Mouse (Mus musculus): Measurements from ENCODE around the gene Sh3bp1. TPM values are rescaled to one million over a fixed set of nuclear protein-coding genes. Genes with fewer than 3 reads are reported as not detected.

The Sh3bp1 gene
- polyA plus RNA-seq, 1 experiment, result not detected

GRCm38 (mm10) chr15:78862280-78862679 lies 37.3 kb upstream of the Sh3bp1 start:
- TF ChIP-seq CTCF (IDR thresholded peaks at IDR 0.05; ENCODE audit: insufficient read depth, low read depth, low read length) (no peak), POLR2A (IDR thresholded peaks at IDR 0.05; ENCODE audit: insufficient read depth, low read depth, low read length) (no peak)
- WGBS, result 90% methylated on average over 5 of the region's 5 CpGs
- Histone ChIP-seq H3K4me1 (ENCODE audit: control insufficient read depth, insufficient read depth, low read length) (0 out of 2 replicates have a peak, but pooled peaks cover 2% of the 10 kb centered on the region), H3K27ac (ENCODE audit: insufficient read depth, low read depth, low read length) (no peak overlapping the region), H3K4me3 (ENCODE audit: insufficient read depth, low read depth, low read length) (no peak overlapping the region)

GRCm38 (mm10) chr15:78863154-78863553 lies 36.4 kb upstream of the Sh3bp1 start:
- no peak for TF ChIP-seq CTCF (IDR thresholded peaks at IDR 0.05; ENCODE audit: insufficient read depth, low read depth, low read length)
- no peak for TF ChIP-seq POLR2A (IDR thresholded peaks at IDR 0.05; ENCODE audit: insufficient read depth, low read depth, low read length)
- 62% methylated on average over 2 of the region's 2 CpGs for WGBS

GRCm38 (mm10) chr15:78863852-78864253 lies 35.7 kb upstream of the Sh3bp1 start:
- Histone ChIP-seq H3K4me1 (ENCODE audit: control insufficient read depth, insufficient read depth, low read length) (peaks cover 8% of the 10 kb centered on the region), H3K4me3 (ENCODE audit: insufficient read depth, low read depth, low read length) (no peak overlapping the region), H3K27ac (ENCODE audit: insufficient read depth, low read depth, low read length) (no peak overlapping the region)
- WGBS, result 67% methylated on average over 13 of the region's 13 CpGs
- TF ChIP-seq POLR2A (IDR thresholded peaks at IDR 0.05; ENCODE audit: insufficient read depth, low read depth, low read length) (no peak), CTCF (IDR thresholded peaks at IDR 0.05; ENCODE audit: insufficient read depth, low read depth, low read length) (no peak)

More at GRCm38 (mm10) chr15:78863154-78863553, 36.4 kb upstream of the Sh3bp1 start:
- no peak overlapping the region for H3K27ac ChIP-seq (ENCODE audit: insufficient read depth, low read depth, low read length)
- H3K4me3 ChIP-seq (ENCODE audit: insufficient read depth, low read depth, low read length), result no peak overlapping the region
- H3K4me1 ChIP-seq (ENCODE audit: control insufficient read depth, insufficient read depth, low read length), result 0 out of 2 replicates have a peak, but pooled peaks cover 2% of the 10 kb centered on the region

- Histone ChIP-seq H3K4me1 (ENCODE audit: control insufficient read depth, insufficient read depth, low read length) (peaks cover 10% of the 10 kb centered on the region), H3K4me3 (ENCODE audit: insufficient read depth, low read depth, low read length) (no peak overlapping the region), H3K27ac (ENCODE audit: insufficient read depth, low read depth, low read length) (peak overlapping the region; percentile 62; the same call in 1 of the 2 replicates)
- 33% methylated on average over 9 of the region's 9 CpGs for WGBS
- no peak for TF ChIP-seq CTCF (IDR thresholded peaks at IDR 0.05; ENCODE audit: insufficient read depth, low read depth, low read length)
- no peak for TF ChIP-seq POLR2A (IDR thresholded peaks at IDR 0.05; ENCODE audit: insufficient read depth, low read depth, low read length)
Observed at GRCm38 (mm10) chr15:78868398-78868797, 31.2 kb upstream of the Sh3bp1 start.

- WGBS, result 45% methylated on average over 7 of the region's 7 CpGs
- H3K27ac ChIP-seq (ENCODE audit: insufficient read depth, low read depth, low read length), result peak overlapping the region; percentile 62; the same call in 1 of the 2 replicates
- no peak overlapping the region for H3K4me3 ChIP-seq (ENCODE audit: insufficient read depth, low read depth, low read length)
- H3K4me1 ChIP-seq (ENCODE audit: control insufficient read depth, insufficient read depth, low read length), result peaks cover 12% of the 10 kb centered on the region
- TF ChIP-seq POLR2A (IDR thresholded peaks at IDR 0.05; ENCODE audit: insufficient read depth, low read depth, low read length) (no peak), CTCF (IDR thresholded peaks at IDR 0.05; ENCODE audit: insufficient read depth, low read depth, low read length) (no peak)
Observed at GRCm38 (mm10) chr15:78868826-78869233, 30.7 kb upstream of the Sh3bp1 start.

- WGBS, result 21% methylated on average over 6 of the region's 6 CpGs
- Histone ChIP-seq H3K27ac (ENCODE audit: insufficient read depth, low read depth, low read length) (no peak overlapping the region), H3K4me1 (ENCODE audit: control insufficient read depth, insufficient read depth, low read length) (peaks cover 15% of the 10 kb centered on the region), H3K4me3 (ENCODE audit: insufficient read depth, low read depth, low read length) (no peak overlapping the region)
- TF ChIP-seq POLR2A (IDR thresholded peaks at IDR 0.05; ENCODE audit: insufficient read depth, low read depth, low read length) (no peak), CTCF (IDR thresholded peaks at IDR 0.05; ENCODE audit: insufficient read depth, low read depth, low read length) (peak; percentile 64)
Observed at GRCm38 (mm10) chr15:78869775-78870174, 29.8 kb upstream of the Sh3bp1 start.

- TF ChIP-seq CTCF (IDR thresholded peaks at IDR 0.05; ENCODE audit: insufficient read depth, low read depth, low read length), result no peak
- no peak for TF ChIP-seq POLR2A (IDR thresholded peaks at IDR 0.05; ENCODE audit: insufficient read depth, low read depth, low read length)
- Histone ChIP-seq H3K27ac (ENCODE audit: insufficient read depth, low read depth, low read length) (no peak overlapping the region), H3K4me3 (ENCODE audit: insufficient read depth, low read depth, low read length) (no peak overlapping the region), H3K4me1 (ENCODE audit: control insufficient read depth, insufficient read depth, low read length) (peaks cover 24% of the 10 kb centered on the region)
- WGBS, result 59% methylated on average over 5 of the region's 5 CpGs
Observed at GRCm38 (mm10) chr15:78872021-78872608, 27.5 kb upstream of the Sh3bp1 start.

GRCm38 (mm10) chr15:78873803-78874435 lies 25.6 kb upstream of the Sh3bp1 start:
- WGBS, result 39% methylated on average over 13 of the region's 13 CpGs
- TF ChIP-seq CTCF (IDR thresholded peaks at IDR 0.05; ENCODE audit: insufficient read depth, low read depth, low read length) (no peak), POLR2A (IDR thresholded peaks at IDR 0.05; ENCODE audit: insufficient read depth, low read depth, low read length) (no peak)
- H3K4me1 ChIP-seq (ENCODE audit: control insufficient read depth, insufficient read depth, low read length), result peaks cover 23% of the 10 kb centered on the region
- H3K4me3 ChIP-seq (ENCODE audit: insufficient read depth, low read depth, low read length), result no peak overlapping the region
- H3K27ac ChIP-seq (ENCODE audit: insufficient read depth, low read depth, low read length), result no peak overlapping the region

GRCm38 (mm10) chr15:78874989-78875388 lies 24.6 kb upstream of the Sh3bp1 start:
- Histone ChIP-seq H3K4me1 (ENCODE audit: control insufficient read depth, insufficient read depth, low read length) (peaks cover 33% of the 10 kb centered on the region), H3K27ac (ENCODE audit: insufficient read depth, low read depth, low read length) (peak overlapping the region; percentile 97), H3K4me3 (ENCODE audit: insufficient read depth, low read depth, low read length) (no peak overlapping the region)
- WGBS, result 57% methylated on average over 8 of the region's 8 CpGs
- TF ChIP-seq POLR2A (IDR thresholded peaks at IDR 0.05; ENCODE audit: insufficient read depth, low read depth, low read length), result no peak

All from olfactory bulb, adult 2 months (tissue).